Mouse (Mus musculus) frontal cortex, postnatal 10 days (tissue): ENCODE results near the gene Gm3629.
A peak's percentile ranks its signal among the peaks of the same experiment; 100 is the strongest.
"Not testable (repeated sequence)": the region's sequence is repeated elsewhere in the genome, so short reads cannot be mapped to it uniquely, and the experiment has no call there.

ENCODE experiments used
- DNase-seq, 2 experiments: peaks; one replicate each; pipeline ENCODE4 v3.0.0; 2022; ENCODE audit warnings: low spot score in 2 of 2, mixed read lengths in 1 of 2

The Gm3629 gene

GRCm38 (mm10) chr14:6590513-6590912, at the start of gene Gm3629:
Gm3629 (minus strand) TSS chr14:6590613.
- DNase-seq = not testable (repeated sequence)

GRCm38 (mm10) chr14:6622318-6622717, 31.9 kb upstream of the Gm3629 start, which contains the start of gene Gm3460:
Gm3460 (minus strand) TSS chr14:6622418.
- DNase-seq = not testable (repeated sequence)

GRCm38 (mm10) chr14:6606436-6606835, 16.0 kb upstream of the Gm3629 start:
- DNase-seq = peak; percentile 6

GRCm38 (mm10) chr14:6605004-6605403, 14.6 kb upstream of the Gm3629 start:
- peak; percentile 7 to 14 for DNase-seq

GRCm38 (mm10) chr14:6604551-6604950, 14.1 kb upstream of the Gm3629 start:
- peak; percentile 2 to 4 for DNase-seq

GRCm38 (mm10) chr14:6537190-6537589, 53.2 kb downstream of the Gm3629 start, which contains the start of gene Gm8356:
Gm8356 (minus strand) TSS chr14:6537290.
- DNase-seq = not testable (repeated sequence)
